31 mouse cellular contexts compared by ENCODE assay signal in genomic region chr1:158860190-158860589, GRCm38 (mm10).
DNase-seq lines count a peak whose midpoint lies in the region; ATAC-seq and TF ChIP-seq lines count a peak whose summit lies in the region.
"Had no signal": no experiment of that assay in that cellular context is flagged by ENCODE, and none has a peak within 500 bp of the region (broad histone marks: within the 10 kb centered on the region; RNA-seq: fewer than 3 reads in every experiment).

No protein-coding gene starts in this region.

- H3K4me1 ChIP-seq in embryonic facial prominence, embryonic 12.5 days = 0 out of 2 replicates have a peak, but pooled peaks cover 4% of the 10 kb centered on the region
- peaks cover 17% of the 10 kb centered on the region for H3K4me1 ChIP-seq in limb, embryonic 14.5 days (ENCODE audit: control insufficient read depth, insufficient read depth, low read length)
- H3K4me1 ChIP-seq: forebrain, embryonic 13.5 days; hindbrain, embryonic 13.5 days; kidney, embryonic 15.5 days; lung, embryonic 15.5 days; midbrain, embryonic 10.5 days; midbrain, embryonic 15.5 days; neural tube, embryonic 15.5 days had no signal

- no peak for TF ChIP-seq POLR2A in limb, embryonic 14.5 days (IDR thresholded peaks at IDR 0.05; ENCODE audit: borderline replicate concordance, extremely low read depth, insufficient read depth, insufficient read length)

- H3K9me3 ChIP-seq in embryonic facial prominence, embryonic 12.5 days = no peaks in the 10 kb centered on the region
- H3K9me3 ChIP-seq in limb, embryonic 14.5 days (ENCODE audit: control insufficient read depth, low read length) = no peaks in the 10 kb centered on the region
- H3K9me3 ChIP-seq: forebrain, embryonic 13.5 days; hindbrain, embryonic 13.5 days; kidney, embryonic 15.5 days; lung, embryonic 15.5 days; midbrain, embryonic 10.5 days; midbrain, embryonic 15.5 days; neural tube, embryonic 15.5 days had no signal

- H3K4me2 ChIP-seq in embryonic facial prominence, embryonic 12.5 days (replicated peaks) = no peak overlapping the region
- H3K4me2 ChIP-seq in limb, embryonic 14.5 days (replicated peaks; ENCODE audit: low read depth, low read length, severe bottlenecking) = no peak overlapping the region
- H3K4me2 ChIP-seq: forebrain, embryonic 13.5 days; heart, embryonic 11.5 days; hindbrain, embryonic 13.5 days; kidney, embryonic 15.5 days; liver, embryonic 11.5 days; lung, embryonic 15.5 days; midbrain, embryonic 15.5 days; neural tube, embryonic 15.5 days had no signal

- no peaks in the 10 kb centered on the region for H3K36me3 ChIP-seq in embryonic facial prominence, embryonic 12.5 days
- no peaks in the 10 kb centered on the region for H3K36me3 ChIP-seq in limb, embryonic 14.5 days (ENCODE audit: control insufficient read depth, insufficient read depth, low read length)
- H3K36me3 ChIP-seq: hindbrain, embryonic 13.5 days; kidney, embryonic 15.5 days; lung, embryonic 15.5 days; midbrain, embryonic 10.5 days; midbrain, embryonic 15.5 days; neural tube, embryonic 15.5 days had no signal

- H3K27me3 ChIP-seq in embryonic facial prominence, embryonic 12.5 days = no peaks in the 10 kb centered on the region
- no peaks in the 10 kb centered on the region for H3K27me3 ChIP-seq in limb, embryonic 14.5 days (ENCODE audit: control insufficient read depth, insufficient read depth, low read length)
- H3K27me3 ChIP-seq: CH12.LX; forebrain, embryonic 13.5 days; hindbrain, embryonic 13.5 days; kidney, embryonic 15.5 days; lung, embryonic 15.5 days; midbrain, embryonic 15.5 days; neural tube, embryonic 15.5 days had no signal

- DNase-seq in embryo, embryonic 10 days (ENCODE audit: low spot score) = peak; percentile 39
- no peak for DNase-seq in embryo, embryonic 9.5 days (ENCODE audit: extremely low spot score)
- DNase-seq in hindlimb bud, embryonic 11.5 days (ENCODE audit: extremely low spot score, low read depth, low spot score) = peak; percentile 44
- DNase-seq in limb, embryonic 14.5 days (ENCODE audit: low spot score) = peak; percentile 73
- no peak for DNase-seq in adrenal gland, postnatal 25 days
- no peak for DNase-seq in adipocyte (ENCODE audit: low spot score)
- DNase-seq: adrenal gland, postnatal 10 days; cerebellum, adult 11-12 months; cerebellum, postnatal 10 days; gastrocnemius, adult 2 months; gastrocnemius, postnatal 36 days; heart, adult 18-20 months; heart, postnatal 36 days; kidney, adult 18-20 months; kidney, postnatal 25 days; spleen, adult 18-20 months had no signal

- no peak overlapping the region for H3K9ac ChIP-seq in embryonic facial prominence, embryonic 12.5 days
- H3K9ac ChIP-seq in limb, embryonic 14.5 days (ENCODE audit: low read depth, low read length, severe bottlenecking) = no peak overlapping the region
- H3K9ac ChIP-seq: forebrain, embryonic 13.5 days; hindbrain, embryonic 13.5 days; kidney, embryonic 15.5 days; lung, embryonic 15.5 days; midbrain, embryonic 15.5 days; neural tube, embryonic 15.5 days had no signal

- H3K4me3 ChIP-seq in embryonic facial prominence, embryonic 12.5 days = no peak overlapping the region
- H3K4me3 ChIP-seq in limb, embryonic 14.5 days (replicated peaks; ENCODE audit: low read length) = no peak overlapping the region
- H3K4me3 ChIP-seq: forebrain, embryonic 13.5 days; gastrocnemius, adult 2 months; hindbrain, embryonic 13.5 days; kidney, embryonic 15.5 days; layer of hippocampus, adult 2 months; left cerebral cortex, adult 2 months; lung, embryonic 15.5 days; midbrain, embryonic 10.5 days; midbrain, embryonic 15.5 days; neural tube, embryonic 15.5 days had no signal

- peak; percentile 60; the same call in 1 of the 2 replicates for ATAC-seq in embryonic facial prominence, embryonic 12.5 days (ENCODE audit: insufficient number of reproducible peaks, insufficient read depth, low FRiP score, low TSS enrichment)
- ATAC-seq in limb, embryonic 14.5 days (ENCODE audit: low FRiP score, low read depth) = peak; percentile 74
- ATAC-seq in frontal cortex, adult (ENCODE audit: low TSS enrichment) = no peak
- ATAC-seq: forebrain, embryonic 13.5 days; inflammation-experienced regulatory T-cells, adult 6 months had no signal

- 32% methylated on average over 5 of the region's 5 CpGs for WGBS in embryonic facial prominence, embryonic 12.5 days
- WGBS in limb, embryonic 14.5 days = 15% methylated on average over 5 of the region's 5 CpGs

- no peak overlapping the region; the same call in 1 of the 2 replicates for H3K27ac ChIP-seq in embryonic facial prominence, embryonic 12.5 days
- H3K27ac ChIP-seq in limb, embryonic 14.5 days (replicated peaks; ENCODE audit: low read depth, low read length) = no peak overlapping the region
- H3K27ac ChIP-seq: forebrain, embryonic 13.5 days; gastrocnemius, adult 2 months; hindbrain, embryonic 13.5 days; kidney, embryonic 15.5 days; layer of hippocampus, adult 2 months; left cerebral cortex, adult 2 months; lung, embryonic 15.5 days; midbrain, embryonic 10.5 days; midbrain, embryonic 15.5 days; neural tube, embryonic 15.5 days had no signal

Comparison
In these comparisons a context has a peak if more than half of its experiments do, and no peak if none do; other contexts are left out.
1. DNase-seq: peak in embryo, embryonic 10 days (single experiment), hindlimb bud, embryonic 11.5 days (single experiment) and limb, embryonic 14.5 days (single experiment); none in embryo, embryonic 9.5 days (single experiment), adrenal gland, postnatal 25 days (single experiment) and adipocyte (single experiment).